Mouse (Mus musculus) hindbrain, embryonic 16.5 days (tissue): ENCODE results near the gene Map2k3. TPM values are rescaled to one million over a fixed set of nuclear protein-coding genes. Genes with fewer than 3 reads are reported as not detected.

ENCODE experiments used
- ATAC-seq: fragments of 200-750 bp; cut with Nextera tagmentation; 2 replicates; pipeline ENCODE4 v1.8.0; 2017; ENCODE audit warnings: moderate TSS enrichment, moderate library complexity
- H3K27ac ChIP-seq: fragments of 300-500 bp; sonication (generic); 2 replicates; pipeline ENCODE4 v1.5.1; 2014; ENCODE audit warnings: low read depth, mild to moderate bottlenecking, control low read depth, low read length, moderate library complexity
- H3K27me3 ChIP-seq: fragments of 300-500 bp; sonication (generic); replicated peaks from 2 replicates; pipeline ENCODE4 v1.6.1; 2014; ENCODE audit warnings: low read length; ENCODE audit not compliant: control insufficient read depth, insufficient read depth
- H3K36me3 ChIP-seq: fragments of 300-500 bp; sonication (generic); 2 replicates; pipeline ENCODE4 v1.6.1; 2014; ENCODE audit warnings: mild to moderate bottlenecking, low read length, moderate library complexity, mixed read lengths; ENCODE audit not compliant: control insufficient read depth, insufficient read depth
- H3K4me1 ChIP-seq: fragments of 300-500 bp; sonication (generic); 2 replicates; pipeline ENCODE4 v1.6.1; 2014; ENCODE audit warnings: low read depth, low read length; ENCODE audit not compliant: control insufficient read depth, insufficient read depth
- H3K4me2 ChIP-seq: fragments of 300-500 bp; sonication (generic); 2 replicates; pipeline ENCODE4 v1.6.1; 2014; ENCODE audit warnings: mild to moderate bottlenecking, low read length, control low read depth, moderate library complexity
- H3K4me3 ChIP-seq: fragments of 300-500 bp; sonication (generic); 2 replicates; pipeline ENCODE4 v1.5.1; 2014; ENCODE audit warnings: mild to moderate bottlenecking, low read length, control low read depth, moderate library complexity
- H3K9ac ChIP-seq: fragments of 300-500 bp; sonication (generic); 2 replicates; pipeline ENCODE4 v1.6.1; 2014; ENCODE audit warnings: low read depth, mild to moderate bottlenecking, control low read depth, low read length, moderate library complexity
- H3K9me3 ChIP-seq: fragments of 300-500 bp; sonication (generic); 2 replicates; pipeline ENCODE4 v1.6.1; 2014; ENCODE audit warnings: mild to moderate bottlenecking, low read length, moderate library complexity; ENCODE audit not compliant: control insufficient read depth
- WGBS: fragments of 180-500 bp; shearing (Covaris S2); extraction: QIAGEN DNeasy Blood & Tissue Kit; methylation state at CpG from one replicate; pipeline ENCODE4 v1.1.7; 2014; 5-methylcytosine and 5-hydroxymethylcytosine counted together
- polyA plus RNA-seq: library from polyadenylated mRNA; unstranded; fragments of >200 nt; fragmentation: Nextera tagmentation; extraction: Ambion mirVana; gene quantifications from 2 replicates; pipeline ENCODE4 v1.2.1, GENCODE M21; 2015

Gene Map2k3
- polyA plus RNA-seq, 1 experiment from 2014 or later = 30.1 TPM

DNA sequence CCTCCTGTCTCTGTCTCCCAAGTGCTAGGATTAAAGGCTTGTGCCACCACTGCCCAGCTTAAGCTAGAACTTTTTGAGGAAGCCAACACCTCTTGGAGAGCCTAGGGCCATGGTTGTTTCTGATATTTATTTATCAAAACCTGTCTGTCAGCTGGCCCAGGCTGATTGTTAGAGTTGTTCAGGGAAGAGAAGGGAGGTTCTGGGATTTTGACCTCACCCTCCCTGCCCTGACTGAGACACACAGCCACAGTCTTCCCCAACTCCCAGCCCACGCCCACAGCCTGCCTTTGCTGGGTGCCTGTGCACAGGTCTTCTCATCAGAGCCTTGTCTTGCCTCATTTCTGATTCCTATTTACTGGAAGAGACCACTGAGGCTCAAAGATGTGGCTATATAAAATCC, 9.6 kb upstream of the Map2k3 start:
- 83% methylated on average over 1 of the region's 1 CpGs for WGBS
- no peak for ATAC-seq
- H3K36me3 ChIP-seq = no peaks in the 10 kb centered on the region
- no peak overlapping the region for H3K4me3 ChIP-seq
- no peak overlapping the region for H3K9ac ChIP-seq
- H3K4me1 ChIP-seq = no peaks in the 10 kb centered on the region
- no peak overlapping the region for H3K27ac ChIP-seq
- no peaks in the 10 kb centered on the region for H3K27me3 ChIP-seq
- no peak overlapping the region for H3K4me2 ChIP-seq
- no peaks in the 10 kb centered on the region for H3K9me3 ChIP-seq

DNA sequence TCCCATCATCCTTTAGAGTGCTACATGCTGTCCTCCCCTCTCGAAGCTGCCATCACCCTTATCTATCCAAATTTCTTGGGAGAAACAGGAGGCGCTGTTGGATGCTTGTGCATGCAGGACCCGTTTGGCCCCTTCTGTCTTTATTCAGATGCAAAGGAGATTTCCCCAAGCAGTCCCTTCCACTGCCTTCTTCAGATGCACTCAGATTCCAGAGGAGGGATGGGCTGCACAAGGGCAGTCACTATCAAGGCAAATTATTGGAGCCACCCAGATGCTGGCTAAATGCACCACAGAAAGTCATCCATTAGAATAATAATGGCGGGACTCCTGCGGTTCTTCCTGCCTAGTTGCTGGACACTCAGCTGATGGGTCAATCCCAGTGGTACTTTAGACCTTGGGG, 8.9 kb upstream of the Map2k3 start:
- H3K36me3 ChIP-seq = no peaks in the 10 kb centered on the region
- peaks cover 3% of the 10 kb centered on the region; the same call in 1 of the 2 replicates for H3K4me1 ChIP-seq
- 62% methylated on average over 5 of the region's 5 CpGs for WGBS
- H3K4me3 ChIP-seq = no peak overlapping the region
- no peaks in the 10 kb centered on the region for H3K27me3 ChIP-seq
- no peak overlapping the region for H3K4me2 ChIP-seq
- ATAC-seq = no peak
- H3K9me3 ChIP-seq = no peaks in the 10 kb centered on the region
- H3K27ac ChIP-seq = no peak overlapping the region
- H3K9ac ChIP-seq = no peak overlapping the region

DNA sequence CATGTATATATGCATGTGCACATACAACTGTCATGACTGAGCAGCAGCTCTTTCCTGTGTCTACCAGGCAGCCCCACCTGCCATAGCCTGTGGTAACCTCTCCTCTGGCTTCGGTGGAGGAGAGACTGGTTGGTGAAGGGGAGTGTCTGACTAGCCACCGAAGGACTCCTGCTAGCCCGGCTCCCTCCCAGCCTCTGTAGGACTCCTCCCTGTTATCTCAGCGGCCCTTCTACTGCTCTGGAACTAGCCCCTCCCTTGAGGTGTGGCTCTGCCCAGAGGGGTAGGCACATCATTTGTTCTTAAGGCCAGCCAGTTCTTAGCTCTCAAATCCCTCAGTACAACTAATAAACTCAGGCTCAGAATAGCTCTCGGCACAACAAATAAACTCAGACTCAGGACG, 7.3 kb upstream of the Map2k3 start:
- ATAC-seq = no peak
- peaks cover 3% of the 10 kb centered on the region; the same call in 1 of the 2 replicates for H3K4me1 ChIP-seq
- H3K27ac ChIP-seq = no peak overlapping the region
- H3K9me3 ChIP-seq = no peaks in the 10 kb centered on the region
- 40% methylated on average over 6 of the region's 6 CpGs for WGBS
- H3K4me3 ChIP-seq = no peak overlapping the region
- no peak overlapping the region for H3K4me2 ChIP-seq
- H3K9ac ChIP-seq = no peak overlapping the region
- H3K36me3 ChIP-seq = no peaks in the 10 kb centered on the region
- H3K27me3 ChIP-seq = no peaks in the 10 kb centered on the region

DNA sequence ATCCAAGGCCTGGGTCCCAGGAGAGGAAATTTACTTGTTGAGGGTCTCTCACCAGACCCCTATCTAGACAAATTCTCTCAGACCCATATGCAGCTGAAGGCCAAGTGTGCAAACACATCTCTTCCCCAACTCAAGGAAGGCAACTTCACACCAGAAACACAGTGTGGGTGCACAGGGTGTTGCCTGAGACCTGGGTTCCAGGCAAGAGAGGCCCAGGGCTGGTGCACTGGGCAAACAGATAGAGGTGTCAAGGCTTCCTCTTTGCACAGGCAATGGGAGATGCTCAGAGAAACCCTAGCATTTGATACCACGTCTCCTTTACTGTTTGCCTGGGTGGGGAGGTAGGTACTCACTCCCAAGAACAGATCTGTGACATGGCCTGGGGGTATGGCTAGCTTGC, 6.9 kb upstream of the Map2k3 start:
- Histone ChIP-seq H3K9me3 (no peaks in the 10 kb centered on the region), H3K4me2 (no peak overlapping the region), H3K9ac (no peak overlapping the region), H3K4me1 (peaks cover 3% of the 10 kb centered on the region; the same call in 1 of the 2 replicates), H3K27me3 (no peaks in the 10 kb centered on the region), H3K27ac (no peak overlapping the region), H3K4me3 (no peak overlapping the region), H3K36me3 (no peaks in the 10 kb centered on the region)
- 75% methylated on average over 1 of the region's 1 CpGs for WGBS
- no peak for ATAC-seq

DNA sequence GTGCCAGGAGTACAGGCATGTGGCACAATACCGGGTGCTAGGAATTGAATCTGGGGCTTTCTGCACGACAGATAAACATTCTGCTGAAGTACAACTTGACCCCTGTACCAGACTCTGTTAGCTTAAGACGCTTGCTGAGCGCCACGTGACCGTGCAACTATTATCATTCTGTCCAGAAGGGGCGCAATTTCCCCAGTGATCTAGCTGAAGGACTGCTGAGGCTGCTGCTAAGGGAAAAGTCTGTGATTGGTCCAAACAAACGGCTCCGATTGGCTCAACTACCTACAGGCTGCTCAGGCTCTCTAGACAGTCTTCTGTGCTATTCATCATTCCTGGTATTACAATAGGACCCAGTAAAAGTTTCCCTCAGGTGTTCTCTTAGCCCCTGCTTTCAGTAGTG, 4.6 kb upstream of the Map2k3 start:
- peak overlapping the region; percentile 24 for H3K4me3 ChIP-seq
- WGBS = 0% methylated on average over 9 of the region's 9 CpGs
- H3K27me3 ChIP-seq = no peaks in the 10 kb centered on the region
- no peaks in the 10 kb centered on the region for H3K9me3 ChIP-seq
- peak; percentile 87 for ATAC-seq
- peaks cover 10% of the 10 kb centered on the region for H3K4me1 ChIP-seq
- H3K27ac ChIP-seq = no peak overlapping the region
- peak overlapping the region; percentile 57 for H3K4me2 ChIP-seq
- no peak overlapping the region for H3K9ac ChIP-seq
- H3K36me3 ChIP-seq = no peaks in the 10 kb centered on the region

DNA sequence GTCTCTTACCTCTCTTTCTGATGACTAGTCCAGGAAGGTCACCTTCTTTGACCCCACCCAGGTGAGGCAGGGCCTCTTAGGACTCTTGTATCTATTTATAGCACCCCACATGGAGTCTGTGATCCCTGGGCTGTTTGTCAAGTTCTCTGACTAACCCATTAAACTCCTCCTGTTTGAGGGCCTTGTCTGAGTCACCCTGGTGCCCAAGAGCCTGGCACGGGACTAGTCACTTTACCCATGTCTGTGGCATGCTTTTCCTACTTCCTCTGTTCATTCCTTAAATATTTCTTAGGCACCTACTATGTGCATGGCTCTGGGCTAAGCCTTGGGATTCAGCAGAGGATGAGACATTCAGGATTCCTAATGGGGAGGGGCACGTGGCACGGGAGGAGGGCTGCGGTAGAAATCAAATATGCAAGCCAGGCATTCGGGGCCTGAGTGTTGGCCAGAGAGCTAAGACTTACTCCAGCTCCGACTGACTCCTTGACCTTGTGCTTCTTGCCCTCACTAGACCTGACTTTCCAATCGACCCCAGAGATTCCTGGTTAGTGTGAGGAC, 1.0 kb upstream of the Map2k3 start:
- Histone ChIP-seq H3K4me1 (peaks cover 26% of the 10 kb centered on the region), H3K9ac (peak overlapping the region; percentile 85; the same call in 1 of the 2 replicates), H3K4me2 (peak overlapping the region; percentile 76), H3K36me3 (no peaks in the 10 kb centered on the region), H3K9me3 (no peaks in the 10 kb centered on the region), H3K27me3 (no peaks in the 10 kb centered on the region), H3K4me3 (peak overlapping the region; percentile 82), H3K27ac (no peak overlapping the region)
- WGBS = 27% methylated on average over 7 of the region's 7 CpGs
- no peak for ATAC-seq

DNA sequence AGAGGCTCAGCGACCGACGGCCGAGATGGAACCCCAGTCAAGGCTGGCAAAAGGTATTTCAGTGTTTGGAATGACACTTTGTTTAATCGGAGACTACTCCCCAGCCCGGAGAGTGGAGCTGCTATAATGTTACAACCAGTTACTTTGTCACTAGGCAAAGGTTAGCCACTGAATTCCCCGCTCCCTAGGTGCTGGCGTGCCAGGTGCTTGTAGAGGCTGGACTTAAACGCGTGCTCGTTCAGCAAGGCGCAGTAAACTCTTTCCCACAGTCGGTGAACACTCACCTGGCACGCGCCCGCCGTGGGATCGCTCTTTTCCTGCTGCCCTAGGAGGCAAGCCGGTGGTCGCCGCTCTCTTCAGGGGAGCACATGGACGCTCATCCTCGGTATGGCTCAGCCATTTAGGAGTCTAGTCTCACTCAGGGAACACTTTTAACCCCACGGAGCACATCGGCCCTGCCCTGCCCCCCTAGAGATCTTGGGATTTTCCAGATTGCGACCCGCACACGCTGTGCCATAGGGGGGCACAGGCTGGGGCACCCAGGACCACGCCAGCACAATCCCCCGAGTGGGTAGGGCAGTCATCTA, 458 bp upstream of the Map2k3 start:
- Histone ChIP-seq H3K4me3 (peak overlapping the region; percentile 82), H3K9me3 (no peaks in the 10 kb centered on the region), H3K27ac (peak overlapping the region; percentile 49; the same call in 1 of the 2 replicates), H3K36me3 (no peaks in the 10 kb centered on the region), H3K4me2 (peak overlapping the region; percentile 76), H3K4me1 (peaks cover 26% of the 10 kb centered on the region), H3K27me3 (no peaks in the 10 kb centered on the region), H3K9ac (peak overlapping the region; percentile 85)
- WGBS = 3% methylated on average over 30 of the region's 30 CpGs
- ATAC-seq = no peak

DNA sequence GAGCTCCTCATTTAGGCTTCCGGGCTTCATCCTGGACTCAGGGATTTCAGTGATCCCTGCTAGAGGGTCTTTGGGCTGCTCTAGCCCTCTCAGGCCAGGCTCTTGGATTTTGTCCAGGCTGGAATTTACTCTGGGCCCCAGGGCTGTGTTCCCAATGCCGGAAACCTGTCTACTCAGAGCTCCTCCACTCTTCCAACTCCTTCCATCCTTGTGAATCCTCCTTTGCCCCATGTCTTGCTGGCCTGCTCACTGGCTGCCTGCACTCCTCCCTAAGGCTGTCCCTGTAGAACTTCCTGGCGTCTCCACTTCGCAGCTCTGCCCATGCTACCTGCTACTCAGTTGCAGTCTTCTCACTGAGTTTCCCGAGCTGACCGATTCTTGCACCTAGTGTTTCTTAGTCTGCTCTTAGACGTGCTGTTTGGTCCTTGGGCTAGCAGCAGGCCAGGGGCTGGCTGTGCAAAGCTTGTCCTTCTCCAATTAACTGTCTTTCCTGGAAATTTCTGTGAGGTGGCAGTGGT, 729 bp downstream of the Map2k3 start:
- Histone ChIP-seq H3K27me3 (no peaks in the 10 kb centered on the region), H3K27ac (peak overlapping the region; percentile 73; the same call in 1 of the 2 replicates), H3K4me2 (peak overlapping the region; percentile 76), H3K36me3 (no peaks in the 10 kb centered on the region), H3K9me3 (no peaks in the 10 kb centered on the region), H3K9ac (peak overlapping the region; percentile 85), H3K4me1 (peaks cover 24% of the 10 kb centered on the region), H3K4me3 (peak overlapping the region; percentile 82)
- no peak; the same call in 1 of the 2 replicates for ATAC-seq
- WGBS = 8% methylated on average over 7 of the region's 7 CpGs

DNA sequence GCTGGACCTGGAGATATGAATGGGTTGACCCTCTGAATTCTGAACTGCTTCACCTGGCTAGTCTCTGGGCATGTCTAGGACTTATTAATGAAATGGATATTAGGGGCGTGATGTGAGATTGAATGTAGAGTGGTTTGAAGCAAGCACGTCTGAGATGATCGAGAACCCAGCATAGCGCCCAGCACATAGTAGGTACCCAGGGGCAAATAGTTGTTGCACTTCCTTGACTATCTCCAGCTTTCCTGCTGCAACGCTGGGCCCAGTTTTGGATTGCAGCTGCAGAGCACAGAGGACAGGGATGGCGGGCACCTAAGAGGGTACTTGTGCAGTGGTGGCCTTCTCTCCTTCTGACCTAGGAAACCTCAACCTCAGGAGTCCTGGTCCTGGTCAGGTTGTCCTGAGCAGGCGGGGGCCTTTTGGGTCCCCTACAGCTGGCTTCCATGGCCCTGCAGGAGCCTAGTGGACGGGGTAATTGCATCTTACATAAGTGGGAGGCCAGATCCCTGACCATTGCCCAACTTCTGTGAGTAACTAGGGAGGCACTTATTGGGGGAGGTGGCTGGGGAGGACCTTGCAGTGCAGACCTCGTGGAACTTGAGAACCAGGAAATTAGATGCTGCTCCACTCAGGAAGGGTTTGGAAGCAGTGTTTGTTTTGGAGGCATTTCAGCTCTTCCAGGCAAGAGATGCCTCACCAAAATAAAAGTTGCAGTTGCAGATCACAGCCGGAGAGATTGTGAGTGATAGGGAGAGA, 1.5 kb downstream of the Map2k3 start:
- Histone ChIP-seq H3K4me3 (peak overlapping the region; percentile 82), H3K4me1 (peaks cover 23% of the 10 kb centered on the region), H3K27me3 (no peaks in the 10 kb centered on the region), H3K27ac (no peak overlapping the region), H3K36me3 (no peaks in the 10 kb centered on the region), H3K4me2 (peak overlapping the region; percentile 76), H3K9ac (peak overlapping the region; percentile 28; the same call in 1 of the 2 replicates), H3K9me3 (no peaks in the 10 kb centered on the region)
- 84% methylated on average over 10 of the region's 10 CpGs for WGBS
- ATAC-seq = no peak
